Mouse (Mus musculus): ENCODE measurements around the gene Tmcc1.

DNA sequence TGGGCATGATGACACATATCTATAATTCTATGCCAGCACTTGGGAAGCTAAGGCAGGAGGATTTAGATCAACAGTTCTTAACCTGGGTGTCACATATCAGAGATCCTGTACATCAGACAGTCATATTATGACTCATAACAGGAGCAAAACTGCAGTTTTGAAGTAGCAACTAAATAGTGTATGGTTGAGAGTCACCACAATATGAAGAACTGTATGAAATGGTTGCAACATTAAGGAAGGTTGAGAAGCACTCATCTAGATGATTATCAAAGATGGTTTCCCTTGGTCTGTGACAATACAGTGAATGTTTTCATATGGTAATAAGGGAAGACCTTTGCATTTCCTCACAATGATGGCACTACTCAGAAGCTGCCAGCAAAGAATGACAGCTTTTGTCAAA, 103.9 kb downstream of the Tmcc1 start:
- TF ChIP-seq EP300 (IDR thresholded peaks at IDR 0.05) (no peak), CTCF (IDR thresholded peaks at IDR 0.05) (no peak)

All from lung, postnatal 0 days (tissue).